In genomic region chr1:135159074-135159473, GRCm38 (mm10) we compare ENCODE assay signal across 10 mouse cellular contexts. TPM values are rescaled to one million over a fixed set of nuclear protein-coding genes. Genes with fewer than 3 reads are reported as not detected.
DNase-seq lines count a peak whose midpoint lies in the region; ATAC-seq and TF ChIP-seq lines count a peak whose summit lies in the region.
"Had no signal": no experiment of that assay in that cellular context is flagged by ENCODE, and none has a peak within 500 bp of the region (broad histone marks: within the 10 kb centered on the region; RNA-seq: fewer than 3 reads in every experiment).

No protein-coding gene starts in this region.

- no peak overlapping the region for H3K4me3 ChIP-seq in stomach, embryonic 14.5 days (ENCODE audit: low read depth, low read length)
- no peak overlapping the region for H3K4me3 ChIP-seq in stomach, postnatal 0 days (ENCODE audit: low read depth, low read length)
- H3K4me3 ChIP-seq in hindbrain, embryonic 16.5 days (ENCODE audit: low read length): no peak overlapping the region
- H3K4me3 ChIP-seq in midbrain, embryonic 10.5 days: no peak overlapping the region
- H3K4me3 ChIP-seq: embryonic facial prominence, embryonic 15.5 days had no signal

- DNase-seq in stomach, postnatal 0 days (ENCODE audit: low spot score): no peak
- no peak for DNase-seq in midbrain, embryonic 10.5 days (ENCODE audit: low spot score)
- no peak for DNase-seq in adipocyte (ENCODE audit: low spot score)
- no peak for DNase-seq in gastrocnemius, postnatal 4 days (ENCODE audit: low spot score in 2 of 2)
- DNase-seq in urinary bladder, adult 18-20 months (ENCODE audit: low spot score in 2 of 2): no peak
- DNase-seq: lung, postnatal 10 days; thymus, adult 2 months had no signal

- no peak overlapping the region for H3K4me2 ChIP-seq in stomach, embryonic 14.5 days (replicated peaks; ENCODE audit: low read depth, low read length)
- no peak overlapping the region for H3K4me2 ChIP-seq in stomach, postnatal 0 days (replicated peaks; ENCODE audit: low read depth)
- peak overlapping the region; percentile 15; the same call in 1 of the 2 replicates for H3K4me2 ChIP-seq in hindbrain, embryonic 16.5 days (ENCODE audit: low read length)
- H3K4me2 ChIP-seq: embryonic facial prominence, embryonic 15.5 days had no signal

- H3K36me3 ChIP-seq in stomach, embryonic 14.5 days (ENCODE audit: control insufficient read depth, insufficient read depth, low read length): peaks cover 16% of the 10 kb centered on the region
- H3K36me3 ChIP-seq in stomach, postnatal 0 days (ENCODE audit: control insufficient read depth, insufficient read depth, low read length): peaks cover 3% of the 10 kb centered on the region; the same call in 1 of the 2 replicates
- peaks cover 16% of the 10 kb centered on the region for H3K36me3 ChIP-seq in hindbrain, embryonic 16.5 days (ENCODE audit: control insufficient read depth, insufficient read depth, low read length)
- peaks cover 23% of the 10 kb centered on the region for H3K36me3 ChIP-seq in midbrain, embryonic 10.5 days

- H3K27ac ChIP-seq in stomach, embryonic 14.5 days (ENCODE audit: low read length): peak overlapping the region; percentile 13; the same call in 1 of the 2 replicates
- H3K27ac ChIP-seq in stomach, postnatal 0 days (replicated peaks): no peak overlapping the region
- H3K27ac ChIP-seq in hindbrain, embryonic 16.5 days (ENCODE audit: low read depth, low read length): peak overlapping the region; percentile 83
- H3K27ac ChIP-seq in midbrain, embryonic 10.5 days (replicated peaks): peak overlapping the region; percentile 67
- H3K27ac ChIP-seq: embryonic facial prominence, embryonic 15.5 days had no signal

- no peak for TF ChIP-seq EP300 in stomach, postnatal 0 days (optimal IDR thresholded peaks at IDR 0.05)

- 56% methylated on average over 7 of the region's 7 CpGs for WGBS in stomach, embryonic 14.5 days
- WGBS in stomach, postnatal 0 days: 58% methylated on average over 7 of the region's 7 CpGs
- WGBS in hindbrain, embryonic 16.5 days: 28% methylated on average over 7 of the region's 7 CpGs
- 63% methylated on average over 7 of the region's 7 CpGs for WGBS in midbrain, embryonic 10.5 days

- H3K9ac ChIP-seq in stomach, embryonic 14.5 days (replicated peaks; ENCODE audit: low read depth, low read length): no peak overlapping the region
- H3K9ac ChIP-seq in stomach, postnatal 0 days (ENCODE audit: low read length): no peak overlapping the region
- H3K9ac ChIP-seq in hindbrain, embryonic 16.5 days (ENCODE audit: low read depth, low read length): 0 out of 2 replicates have a peak overlapping the region, but pooled peaks have one; percentile 8
- H3K9ac ChIP-seq: embryonic facial prominence, embryonic 15.5 days had no signal

- H3K4me1 ChIP-seq in stomach, embryonic 14.5 days (ENCODE audit: control insufficient read depth, insufficient read depth, low read length): peaks cover 15% of the 10 kb centered on the region
- no peaks in the 10 kb centered on the region for H3K4me1 ChIP-seq in stomach, postnatal 0 days (replicated peaks; ENCODE audit: control insufficient read depth, insufficient read depth)
- peaks cover 11% of the 10 kb centered on the region for H3K4me1 ChIP-seq in hindbrain, embryonic 16.5 days (ENCODE audit: control insufficient read depth, insufficient read depth, low read depth, low read length)
- H3K4me1 ChIP-seq in midbrain, embryonic 10.5 days: peaks cover 23% of the 10 kb centered on the region

- no peaks in the 10 kb centered on the region for H3K9me3 ChIP-seq in stomach, embryonic 14.5 days (ENCODE audit: control insufficient read depth, low read depth, low read length)
- no peaks in the 10 kb centered on the region for H3K9me3 ChIP-seq in stomach, postnatal 0 days (ENCODE audit: control insufficient read depth, low read length)
- H3K9me3 ChIP-seq in hindbrain, embryonic 16.5 days (ENCODE audit: control insufficient read depth, low read length): no peaks in the 10 kb centered on the region
- no peaks in the 10 kb centered on the region for H3K9me3 ChIP-seq in midbrain, embryonic 10.5 days (replicated peaks)
- H3K9me3 ChIP-seq: embryonic facial prominence, embryonic 15.5 days had no signal

- no peaks in the 10 kb centered on the region for H3K27me3 ChIP-seq in stomach, embryonic 14.5 days (ENCODE audit: control insufficient read depth, insufficient read depth, low read length)
- no peaks in the 10 kb centered on the region for H3K27me3 ChIP-seq in stomach, postnatal 0 days (ENCODE audit: control insufficient read depth, insufficient read depth, low read length)
- H3K27me3 ChIP-seq in hindbrain, embryonic 16.5 days (replicated peaks; ENCODE audit: control insufficient read depth, insufficient read depth, low read length): no peaks in the 10 kb centered on the region
- H3K27me3 ChIP-seq in midbrain, embryonic 10.5 days (ENCODE audit: low read depth, poor library complexity, severe bottlenecking): no peaks in the 10 kb centered on the region
- H3K27me3 ChIP-seq: embryonic facial prominence, embryonic 15.5 days had no signal

- no peak for TF ChIP-seq CTCF in stomach, postnatal 0 days (IDR thresholded peaks at IDR 0.05; ENCODE audit: low read depth)

- ATAC-seq in stomach, embryonic 14.5 days (ENCODE audit: insufficient number of reproducible peaks, insufficient read depth, low FRiP score, low read depth): no peak; the same call in 1 of the 2 replicates
- no peak for ATAC-seq in stomach, postnatal 0 days (ENCODE audit: low FRiP score, low TSS enrichment)
- ATAC-seq in hindbrain, embryonic 16.5 days: peak; percentile 72

RNA-seq across cellular contexts. Expression of gene Gpr37l1, which starts 8.4 kb away (rescaled TPM):
- polyA plus RNA-seq in stomach, embryonic 14.5 days (2014; fragmentation: Nextera tagmentation; extraction: Ambion mirVana): 0.69 and 0.71 TPM in 2 replicates
- 3.1 and 3.4 TPM in 2 replicates for polyA plus RNA-seq in stomach, postnatal 0 days (2015; fragmentation: Nextera tagmentation; extraction: Ambion mirVana)
- 2.7 and 6.1 TPM in 2 replicates for polyA plus RNA-seq in hindbrain, embryonic 16.5 days (2015; fragmentation: Nextera tagmentation; extraction: Ambion mirVana)
- polyA plus RNA-seq in midbrain, embryonic 10.5 days (2016; fragmentation: Nextera tagmentation; extraction: Ambion mirVana): not detected in 2 replicates
- total RNA-seq in gastrocnemius, postnatal 4 days (2021): 1 to 10 TPM; 1.3 to 1.7 TPM
- polyA plus RNA-seq: embryonic facial prominence, embryonic 15.5 days had no signal

RNA-seq across cellular contexts. Expression of gene Arl8a, which starts 12.4 kb away (rescaled TPM):
- 55.5 and 57.4 TPM in 2 replicates for polyA plus RNA-seq in stomach, embryonic 14.5 days (2014; fragmentation: Nextera tagmentation; extraction: Ambion mirVana)
- polyA plus RNA-seq in stomach, postnatal 0 days (2015; fragmentation: Nextera tagmentation; extraction: Ambion mirVana): 42.2 and 43.9 TPM in 2 replicates
- polyA plus RNA-seq in hindbrain, embryonic 16.5 days (2015; fragmentation: Nextera tagmentation; extraction: Ambion mirVana): 329 and 392 TPM in 2 replicates
- polyA plus RNA-seq in midbrain, embryonic 10.5 days (2016; fragmentation: Nextera tagmentation; extraction: Ambion mirVana): 46.5 and 67.6 TPM in 2 replicates
- total RNA-seq in gastrocnemius, postnatal 4 days (2021): 10 to 100 TPM; 49.9 to 50.9 TPM

RNA-seq across cellular contexts. Expression of gene Ptpn7, which starts 26.6 kb away (rescaled TPM):
- polyA plus RNA-seq in stomach, embryonic 14.5 days (2014; fragmentation: Nextera tagmentation; extraction: Ambion mirVana): 1.1 and 1.2 TPM in 2 replicates
- 0.32 and 0.46 TPM in 2 replicates for polyA plus RNA-seq in stomach, postnatal 0 days (2015; fragmentation: Nextera tagmentation; extraction: Ambion mirVana)
- 0.24 and 0.30 TPM in 2 replicates for polyA plus RNA-seq in hindbrain, embryonic 16.5 days (2015; fragmentation: Nextera tagmentation; extraction: Ambion mirVana)
- polyA plus RNA-seq in midbrain, embryonic 10.5 days (2016; fragmentation: Nextera tagmentation; extraction: Ambion mirVana): 1.3 and 2.4 TPM in 2 replicates
- 1 to 10 TPM; 1.1 to 1.4 TPM for total RNA-seq in gastrocnemius, postnatal 4 days (2021)

RNA-seq across cellular contexts. Expression of gene Lgr6, which starts 54.0 kb away (rescaled TPM):
- polyA plus RNA-seq in stomach, embryonic 14.5 days (2014; fragmentation: Nextera tagmentation; extraction: Ambion mirVana): 1.5 and 1.8 TPM in 2 replicates
- 0.35 and 1.0 TPM in 2 replicates for polyA plus RNA-seq in stomach, postnatal 0 days (2015; fragmentation: Nextera tagmentation; extraction: Ambion mirVana)
- 1.4 and 1.7 TPM in 2 replicates for polyA plus RNA-seq in hindbrain, embryonic 16.5 days (2015; fragmentation: Nextera tagmentation; extraction: Ambion mirVana)
- 0.06 and 0.17 TPM in 2 replicates for polyA plus RNA-seq in midbrain, embryonic 10.5 days (2016; fragmentation: Nextera tagmentation; extraction: Ambion mirVana)
- 1 to 10 TPM; 1.2 to 1.3 TPM for total RNA-seq in gastrocnemius, postnatal 4 days (2021)
